Mouse (Mus musculus) left cerebral cortex, adult 18-20 months (tissue): ENCODE data around the gene Btk. TPM values are rescaled to one million over a fixed set of nuclear protein-coding genes. Genes with fewer than 3 reads are reported as not detected.

Experiments
- total RNA-seq, 2 experiments: library from RNA; stranded (reverse); gene quantifications; 2 replicates each; pipeline ENCODE4 v1.2.3; 2021

Btk gene
- total RNA-seq, 2 experiments from 2014 or later: 0.89 to 1.3 TPM

Other genes with a start within 250 kb of the Btk start
- gene Drp2, start 179.0 kb downstream of the Btk start, total RNA-seq: 10 to 100 TPM; 49.4 to 55.2 TPM
- not detected for gene Taf7l, start 107.1 kb downstream of the Btk start, total RNA-seq
- 10 to 100 TPM; 14.2 to 18.6 TPM for gene Timm8a1, start 41.7 kb downstream of the Btk start, total RNA-seq
- 100 to 1,000 TPM; 131 to 132 TPM for gene Rpl36a, start 2.1 kb upstream of the Btk start, total RNA-seq
- gene Gla, start 17.6 kb upstream of the Btk start, total RNA-seq: 10 to 100 TPM; 11.4 to 12.1 TPM
- 100 to 1,000 TPM; 161 to 167 TPM for gene Hnrnph2, start 17.6 kb upstream of the Btk start, total RNA-seq
- gene Armcx4, start 102.9 kb upstream of the Btk start, total RNA-seq: 10 to 100 TPM; 36.1 to 38.8 TPM
- gene Armcx1, start 134.4 kb upstream of the Btk start, total RNA-seq: 10 to 100 TPM; 69.4 to 76.9 TPM
- gene Armcx6, start 167.8 kb upstream of the Btk start, total RNA-seq: 1 to 10 TPM; 5.9 to 7.3 TPM
- gene Armcx3, start 173.0 kb upstream of the Btk start, total RNA-seq: 10 to 100 TPM; 70.4 to 79.8 TPM
- gene Armcx2, start 225.7 kb upstream of the Btk start, total RNA-seq: 10 to 100 TPM; 87.5 to 94.1 TPM